Comparison of ENCODE assay signal across 8 mouse cellular contexts in genomic region chr15:92621731-92622234, GRCm38 (mm10).
DNase-seq lines count a peak whose midpoint lies in the region.
"Had no signal": no experiment of that assay in that cellular context is flagged by ENCODE, and none has a peak within 500 bp of the region (broad histone marks: within the 10 kb centered on the region; RNA-seq: fewer than 3 reads in every experiment).

No protein-coding gene starts in this region.

- intact Hi-C loops in left cerebral cortex, postnatal 25 days (cut with DNase I): loop anchor here (2.0 to 5.0 kb wide), 2 partner anchors 41 to 129 kb away; no protein-coding TSS in a partner anchor

- peak; percentile 66 for DNase-seq in brain, embryonic 18.5 days (ENCODE audit: low read depth, low spot score)
- peak; percentile 75 for DNase-seq in cerebellum, adult 11-12 months
- DNase-seq in frontal cortex, postnatal 14 days (ENCODE audit: low spot score in 2 of 2): peak; percentile 31 to 43
- peak; percentile 60 to 90 for DNase-seq in left cerebral cortex, postnatal 25 days (ENCODE audit: low spot score in 2 of 2)
- no peak for DNase-seq in yolk sac, embryonic 10.5 days (ENCODE audit: low spot score)
- DNase-seq in c-Kit-positive CD71-positive TER-119-positive erythroid progenitor cells, embryonic 14.5 days (ENCODE audit: low spot score): no peak
- DNase-seq in thymus, postnatal 36 days: no peak
- DNase-seq: thymus, adult 18-20 months had no signal

Comparison
In these comparisons a context has a peak if more than half of its experiments do, and no peak if none do; other contexts are left out.
1. DNase-seq: peak in brain, embryonic 18.5 days (single experiment), cerebellum, adult 11-12 months (single experiment), frontal cortex, postnatal 14 days (2 of 2) and left cerebral cortex, postnatal 25 days (2 of 2); none in yolk sac, embryonic 10.5 days (single experiment), c-Kit-positive CD71-positive TER-119-positive erythroid progenitor cells, embryonic 14.5 days (single experiment) and thymus, postnatal 36 days (0 of 2).